Mouse (Mus musculus): ENCODE results near the gene Elf4.
"Not testable (repeated sequence)": the region's sequence is repeated elsewhere in the genome, so short reads cannot be mapped to it uniquely, and the experiment has no call there.

The Elf4 gene

DNA sequence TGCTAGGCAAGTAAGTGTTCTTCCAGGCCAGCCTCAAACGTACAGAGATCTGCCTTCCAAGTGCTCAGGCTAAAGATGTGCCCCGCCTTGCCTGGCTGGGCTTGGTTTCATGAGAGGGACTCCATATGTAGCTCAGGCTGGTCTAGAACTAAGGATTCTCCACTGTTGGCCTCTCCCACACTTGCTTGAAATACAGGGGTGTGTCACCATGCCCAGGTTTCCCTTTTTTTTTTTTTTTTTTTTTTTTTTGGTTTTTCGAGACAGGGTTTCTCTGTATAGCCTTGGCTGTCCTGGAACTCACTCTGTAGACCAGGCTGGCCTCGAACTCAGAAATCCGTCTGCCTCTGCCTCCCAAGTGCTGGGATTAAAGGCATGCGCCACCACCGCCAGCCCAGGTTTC is 26.9 kb downstream of the Elf4 start:
- DNase-seq (ENCODE audit: low read depth, low spot score) = not testable (repeated sequence)

DNA sequence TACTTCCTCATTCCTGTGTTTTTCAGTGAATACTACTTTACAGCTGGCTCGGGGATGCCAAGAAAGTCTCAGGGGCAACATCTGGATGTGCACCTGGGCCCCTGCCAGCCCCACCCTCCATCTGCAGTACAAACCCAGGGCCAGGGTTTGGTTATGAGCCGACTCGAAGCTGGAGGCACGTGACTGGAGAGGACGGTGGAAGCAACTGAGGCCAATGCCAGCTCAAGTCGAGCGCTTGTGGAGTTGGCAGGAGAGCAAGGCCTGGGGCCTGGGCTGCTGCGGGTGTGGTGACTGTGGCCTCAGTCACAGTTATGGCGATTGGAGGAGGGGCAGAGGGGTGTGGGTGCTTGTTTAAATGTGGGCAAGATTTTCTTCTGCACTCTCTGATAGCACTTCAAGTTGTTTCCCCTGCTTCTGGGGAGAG is 27.4 kb downstream of the Elf4 start:
- no peak for DNase-seq (ENCODE audit: low read depth, low spot score)

DNA sequence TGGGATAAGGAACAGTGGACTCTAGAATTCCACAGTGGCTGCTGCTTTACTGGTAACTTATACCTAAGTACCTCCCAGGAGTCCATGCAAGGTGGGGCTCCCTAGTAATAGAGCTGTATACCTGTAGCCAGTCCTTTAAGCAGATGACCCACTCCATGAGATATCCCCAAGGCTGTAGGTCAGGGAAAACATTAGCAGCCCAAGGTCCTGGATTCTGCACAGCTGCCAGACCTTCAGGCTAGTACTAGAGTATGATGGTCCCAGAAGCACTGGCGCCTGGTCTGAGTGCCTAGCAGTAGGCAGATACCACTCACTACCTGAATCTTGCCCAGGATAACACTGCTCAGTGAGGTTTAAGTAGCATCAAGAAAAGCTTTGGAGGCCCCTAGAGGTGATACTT is 28.7 kb downstream of the Elf4 start:
- DNase-seq (ENCODE audit: low read depth, low spot score) = no peak

DNA sequence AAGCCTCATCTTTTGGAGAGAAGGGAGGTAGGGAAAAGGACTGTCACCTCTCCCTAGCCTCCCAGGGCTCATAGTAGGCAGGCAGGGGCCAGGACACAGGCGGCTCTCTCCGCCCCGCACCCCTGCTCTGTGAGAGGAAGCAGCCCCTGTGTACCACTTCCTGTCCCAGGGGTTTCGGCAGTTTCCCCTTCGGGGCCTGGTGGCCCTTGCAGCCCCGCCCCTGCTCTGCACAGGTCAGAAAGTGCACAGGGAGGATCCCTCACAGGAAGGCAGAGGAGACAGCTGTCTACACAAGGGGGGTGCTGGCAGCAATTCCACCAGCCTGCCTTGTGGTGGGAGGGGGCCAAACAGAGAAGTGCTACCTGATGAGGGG is 29.4 kb downstream of the Elf4 start:
- DNase-seq (ENCODE audit: low read depth, low spot score) = no peak

DNA sequence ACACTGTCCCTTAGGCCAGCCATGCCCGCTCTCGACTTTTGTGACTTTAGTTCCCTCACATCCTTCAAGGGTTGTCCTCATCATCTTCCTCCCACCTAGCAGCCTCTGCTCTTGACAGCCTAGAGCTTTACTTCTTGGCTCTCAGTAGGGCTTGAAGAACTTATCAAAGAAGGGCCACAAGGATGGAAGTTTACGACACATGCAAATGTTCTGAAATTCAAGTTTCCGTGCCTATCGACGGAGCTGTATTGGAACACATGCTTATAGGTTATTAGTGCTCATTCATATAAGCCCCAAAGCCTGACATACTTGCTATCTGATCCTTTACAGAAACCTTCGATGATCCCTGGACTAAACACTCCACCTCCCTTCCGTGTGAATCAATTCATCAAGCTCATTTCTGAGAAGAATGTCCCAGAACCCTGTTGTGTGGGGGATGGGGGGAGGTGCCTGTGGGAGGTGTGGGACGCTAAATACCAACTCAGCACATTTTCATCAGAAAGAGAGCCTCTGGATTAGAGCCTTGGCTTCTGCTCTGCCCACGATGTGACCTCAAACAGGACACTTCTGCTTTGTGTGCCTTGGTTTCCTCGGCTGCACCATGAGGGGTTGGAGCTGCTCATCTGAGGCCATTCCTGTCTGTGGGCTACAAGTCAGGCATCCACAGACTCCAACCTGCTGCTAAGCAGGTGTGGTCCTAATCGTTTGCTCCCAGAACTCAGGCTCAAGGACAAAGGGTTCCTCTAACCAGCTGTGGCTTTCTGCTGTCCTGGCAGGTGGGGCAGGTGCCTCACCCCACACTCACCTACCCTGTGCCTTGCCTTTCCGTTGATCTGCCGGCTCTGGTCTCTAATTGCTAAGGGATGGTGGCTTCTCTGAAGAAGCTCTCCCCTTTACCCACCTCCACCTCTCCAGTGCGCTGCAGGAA is 30.1 kb downstream of the Elf4 start:
- no peak for DNase-seq (ENCODE audit: low read depth, low spot score)

DNA sequence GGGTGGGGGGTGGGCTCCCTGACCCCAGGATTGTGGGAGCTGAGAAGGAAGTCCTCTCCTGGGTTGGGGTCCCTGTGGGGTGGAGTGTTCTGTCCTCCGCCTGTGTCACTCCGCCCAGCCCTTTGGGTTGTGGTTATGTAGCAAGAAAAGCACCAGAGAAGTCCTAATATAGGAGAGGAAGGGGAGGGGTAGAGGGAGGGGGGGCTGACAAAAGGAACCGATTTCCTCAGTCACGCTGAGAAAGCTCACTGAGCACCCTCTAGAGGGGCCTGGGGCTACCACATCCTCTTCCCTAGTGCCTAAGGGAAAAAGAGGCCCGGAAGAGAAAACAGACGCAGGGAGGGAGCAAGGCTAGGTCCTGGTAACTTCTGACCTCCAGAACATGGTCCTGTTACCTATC is 33.4 kb downstream of the Elf4 start:
- no peak for DNase-seq (ENCODE audit: low read depth, low spot score)

DNA sequence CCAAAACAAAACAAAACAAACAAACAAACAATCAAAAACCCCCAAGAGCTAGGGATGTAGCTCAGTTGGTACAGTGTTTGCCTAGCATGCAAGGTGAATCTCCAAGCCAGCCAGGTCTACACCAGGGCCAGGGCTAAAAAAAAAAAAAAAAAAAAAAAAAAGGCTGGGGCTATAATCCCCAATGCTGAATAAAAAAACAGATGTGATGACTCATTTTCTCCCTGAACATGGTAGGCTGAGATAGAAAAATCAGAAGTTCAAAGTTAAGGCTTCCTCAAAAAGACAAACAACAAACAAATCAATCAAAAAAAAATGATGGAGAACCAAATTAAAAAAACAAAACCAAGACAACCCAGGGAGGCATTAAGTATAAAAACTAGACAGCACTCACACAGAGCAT is 33.8 kb downstream of the Elf4 start:
- DNase-seq (ENCODE audit: low read depth, low spot score) = no peak

DNA sequence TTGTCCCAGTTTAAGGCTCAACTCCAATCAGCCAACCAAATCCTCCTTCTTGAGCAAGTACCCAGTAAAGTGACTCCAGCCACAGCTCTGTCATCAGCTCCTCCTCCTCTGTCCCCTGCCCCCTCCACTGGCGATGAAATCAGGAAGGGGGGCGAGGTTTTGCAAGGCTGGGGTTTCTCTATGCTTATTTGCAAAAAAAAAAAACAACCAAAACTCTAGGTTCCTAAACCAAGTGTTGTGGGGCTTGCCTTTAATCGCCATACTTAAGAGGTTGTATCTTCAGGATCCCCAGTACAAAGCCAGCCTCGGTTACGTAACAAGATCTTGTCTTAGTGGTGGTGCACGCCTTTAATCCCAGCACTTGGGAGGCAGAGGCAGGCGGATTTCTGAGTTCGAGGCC is 34.3 kb downstream of the Elf4 start:
- no peak for DNase-seq (ENCODE audit: low read depth, low spot score)

DNA sequence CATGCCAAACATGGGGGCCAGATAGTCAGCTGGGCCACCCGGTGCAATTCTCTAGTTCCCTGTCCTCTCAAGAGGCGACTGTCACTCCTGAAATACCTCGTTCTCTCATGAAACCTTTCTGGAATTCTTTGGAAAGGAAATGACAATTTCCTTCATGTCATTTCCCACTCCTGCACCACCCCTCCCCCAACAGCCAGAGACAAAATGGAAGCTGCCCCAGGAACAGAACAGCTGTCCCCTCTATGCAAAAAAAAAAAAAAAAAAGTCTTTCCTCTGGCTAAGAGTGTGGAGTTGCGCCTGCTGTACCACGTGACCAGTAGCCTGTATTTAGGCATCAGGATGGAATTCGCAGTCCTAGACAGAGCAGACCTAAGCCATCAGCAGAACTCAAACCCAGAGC is 34.7 kb downstream of the Elf4 start:
- DNase-seq (ENCODE audit: low read depth, low spot score) = no peak

DNA sequence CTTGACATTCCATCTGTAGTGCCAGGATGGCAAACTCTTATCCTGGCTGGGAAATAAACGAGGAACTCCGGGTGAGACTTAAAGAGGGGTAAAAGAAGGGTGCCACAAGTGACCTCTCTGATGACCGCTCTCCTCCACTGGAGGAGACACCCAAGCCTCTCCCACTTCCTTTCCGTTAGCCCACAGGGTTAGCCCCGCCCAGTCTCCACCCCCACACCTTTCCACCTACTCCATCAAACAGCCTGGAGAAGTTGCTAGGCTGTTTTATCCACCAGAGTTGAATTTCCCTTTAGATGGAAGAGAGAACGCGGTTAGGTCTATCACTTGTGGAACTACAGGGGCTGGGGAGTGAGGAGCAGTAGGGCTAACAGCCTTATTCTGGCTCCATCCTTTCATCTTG is 37.7 kb downstream of the Elf4 start:
- no peak for DNase-seq (ENCODE audit: low read depth, low spot score)

DNA sequence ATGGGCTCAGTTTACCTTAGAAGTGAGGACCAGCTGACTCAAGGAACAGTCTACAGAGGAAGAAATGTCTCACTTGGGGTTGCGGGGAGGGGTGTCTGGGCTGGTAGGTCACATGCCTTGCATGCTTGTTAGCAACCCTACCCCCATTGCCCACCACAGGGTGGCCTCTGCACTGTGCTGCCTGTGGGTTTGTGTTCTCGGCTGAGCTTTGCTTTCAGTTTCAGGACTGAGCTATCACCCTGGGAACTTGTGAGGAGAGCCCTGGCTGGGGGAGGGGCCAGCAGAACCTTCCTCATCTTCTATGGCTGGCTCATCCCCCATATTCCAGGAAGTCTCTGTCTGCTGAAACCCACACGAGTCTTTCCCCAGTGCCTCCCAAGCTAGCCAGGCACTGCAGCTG is 38.3 kb downstream of the Elf4 start:
- DNase-seq (ENCODE audit: low read depth, low spot score) = no peak

DNA sequence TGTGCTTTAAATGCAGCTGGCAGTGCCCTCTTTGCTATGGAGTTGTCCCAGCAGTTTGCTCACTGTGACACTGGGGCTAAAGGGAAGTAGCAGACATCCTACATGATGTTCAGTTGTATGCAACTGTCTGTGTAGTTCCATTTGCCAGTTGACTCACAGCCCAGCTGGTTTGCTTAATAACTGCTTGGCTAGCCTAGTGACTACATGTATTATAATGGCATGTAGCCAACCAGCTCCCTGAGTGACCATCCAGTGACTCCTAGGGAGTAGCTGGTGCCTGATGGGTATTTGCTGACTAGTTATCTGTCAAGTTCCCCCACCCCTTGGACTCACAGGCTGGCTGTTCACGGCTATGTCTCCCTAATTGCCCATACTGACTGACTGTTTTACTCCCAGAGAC is 39.3 kb downstream of the Elf4 start:
- DNase-seq (ENCODE audit: low read depth, low spot score) = no peak

DNA sequence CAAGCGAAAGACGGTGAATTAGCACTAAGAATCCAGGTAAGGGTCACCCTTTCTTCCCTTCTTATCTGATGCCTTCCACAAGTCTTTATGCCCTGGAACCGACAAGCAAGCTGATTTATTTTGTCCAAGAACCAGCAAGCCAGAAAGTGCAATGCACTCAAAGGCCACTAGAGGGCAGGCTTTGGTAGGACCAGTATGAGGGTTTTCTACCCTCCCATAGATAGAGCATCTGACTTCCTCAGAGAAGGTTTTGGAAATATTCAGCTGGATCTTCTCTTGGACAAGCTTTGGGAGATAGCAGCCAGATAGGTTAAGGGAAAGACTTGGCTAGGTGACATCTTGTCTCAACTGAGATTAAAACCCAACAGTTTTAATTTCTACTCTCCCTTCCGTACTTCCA is 39.9 kb downstream of the Elf4 start:
- DNase-seq (ENCODE audit: low read depth, low spot score) = peak; percentile 27

DNA sequence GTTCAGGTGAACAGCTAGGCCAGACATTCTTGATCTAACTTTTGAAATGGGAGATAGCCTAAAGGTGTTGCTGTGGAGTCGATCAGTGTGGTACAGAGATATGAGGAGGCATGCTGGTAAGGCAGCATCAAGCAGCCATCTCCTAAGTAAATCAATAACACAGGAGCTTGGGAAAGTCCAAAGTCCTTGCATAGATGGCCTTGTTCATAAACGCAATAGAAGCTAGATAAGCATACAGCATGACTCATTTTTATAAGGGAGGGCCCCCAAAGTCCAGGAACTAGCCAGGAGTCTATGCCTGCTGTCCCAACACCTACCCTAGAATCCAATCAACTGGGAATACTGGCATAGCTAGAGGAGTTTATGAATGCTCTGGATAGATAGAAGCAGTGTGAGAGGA is 44.5 kb downstream of the Elf4 start:
- DNase-seq (ENCODE audit: low read depth, low spot score) = no peak

DNA sequence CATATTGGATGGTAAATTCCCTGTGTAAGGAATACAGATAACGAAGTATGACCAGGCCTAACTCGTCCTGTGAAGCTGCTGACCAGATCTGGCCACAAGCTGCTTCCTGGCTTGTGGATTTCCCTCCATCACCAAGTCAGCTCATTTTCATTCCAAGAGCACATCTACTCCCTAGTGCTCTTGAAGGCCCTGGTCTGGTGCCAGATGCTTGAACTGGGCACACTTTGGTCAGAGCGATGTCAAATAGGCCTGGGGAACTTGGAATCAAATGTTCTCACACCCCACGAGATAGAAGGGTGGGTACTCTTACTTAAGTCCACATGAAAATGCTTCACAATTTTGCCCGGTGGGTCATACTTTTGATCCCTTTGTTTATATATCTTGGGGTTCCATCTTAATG is 48.6 kb downstream of the Elf4 start:
- no peak for DNase-seq (ENCODE audit: low read depth, low spot score)

DNA sequence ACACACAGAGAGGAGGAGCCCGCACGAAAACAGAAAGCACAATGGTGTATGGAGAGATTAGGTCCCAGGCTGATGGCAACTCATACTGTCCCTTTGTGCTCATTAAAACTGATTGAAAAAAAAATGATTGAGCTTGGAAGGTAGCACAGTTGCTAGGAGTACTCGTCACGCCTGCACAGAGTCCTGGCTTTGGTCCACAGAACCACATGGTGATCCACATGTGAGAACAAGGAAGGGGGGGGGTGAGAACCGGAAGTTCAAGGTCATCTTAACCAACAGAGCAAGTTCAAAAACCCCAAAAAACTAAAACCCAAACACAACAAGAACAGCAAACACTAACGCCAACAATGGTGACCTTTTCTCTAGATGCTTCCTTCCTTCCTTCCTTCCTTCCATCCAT is 50.3 kb downstream of the Elf4 start:
- DNase-seq (ENCODE audit: low read depth, low spot score) = no peak

DNA sequence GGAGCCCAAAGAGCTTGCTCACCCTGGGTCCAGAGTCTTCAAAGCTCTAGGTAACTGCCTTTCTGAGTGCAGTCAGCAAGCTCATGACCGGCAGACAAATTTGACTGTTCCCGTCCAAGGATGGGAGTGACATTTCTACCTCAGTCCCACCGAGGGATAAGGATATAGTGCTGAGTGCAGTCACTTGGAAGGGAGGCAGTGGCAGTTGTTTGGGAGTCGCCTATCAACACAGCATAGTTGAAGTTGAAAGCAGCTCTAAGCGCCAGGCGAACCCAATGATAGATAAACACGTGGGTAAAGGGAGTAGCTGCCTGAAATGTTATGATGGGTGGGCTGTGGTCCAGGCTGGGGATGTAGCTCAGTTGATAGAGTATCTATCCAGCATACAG is 52.5 kb downstream of the Elf4 start:
- DNase-seq (ENCODE audit: low read depth, low spot score) = no peak

DNA sequence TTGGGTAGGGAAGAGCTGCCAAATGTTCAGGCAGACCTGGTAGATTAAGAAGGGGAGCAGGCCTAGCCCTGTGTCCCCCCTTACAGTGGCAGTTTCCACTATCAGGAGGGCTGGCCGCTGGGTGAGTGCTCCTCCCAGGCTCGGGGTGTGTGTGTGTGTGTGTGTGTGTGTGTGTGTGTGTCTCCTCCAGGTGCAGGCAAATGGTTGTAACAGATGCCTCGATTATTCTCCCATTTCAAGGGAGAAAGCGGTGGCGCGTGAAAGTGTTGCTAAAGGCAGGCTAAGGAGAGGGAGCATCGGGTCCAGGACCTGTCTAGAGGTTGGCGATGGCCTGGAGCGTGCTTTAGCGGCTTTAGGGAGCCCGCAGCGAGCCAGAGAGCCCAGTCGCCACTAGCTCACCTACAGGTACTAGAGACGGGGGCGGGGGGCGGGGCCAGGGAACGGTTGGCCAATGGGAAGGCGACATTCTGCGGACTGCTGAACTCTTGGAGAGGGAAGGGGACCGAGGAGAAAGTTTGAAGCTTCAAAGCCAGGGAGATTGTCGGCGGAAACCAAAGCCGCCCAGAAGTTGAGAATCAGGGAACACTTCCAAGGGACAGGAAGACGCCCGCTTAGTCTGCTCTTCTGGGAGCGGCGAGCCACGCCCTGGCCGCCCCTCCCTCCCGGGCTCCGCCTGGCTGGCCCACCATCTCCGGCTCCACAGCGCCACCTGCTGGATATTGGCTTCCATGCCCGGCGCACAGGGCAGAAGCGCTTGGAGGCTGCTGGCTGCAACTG is 53.1 kb downstream of the Elf4 start:
- DNase-seq (ENCODE audit: low read depth, low spot score) = peak; percentile 22

DNA sequence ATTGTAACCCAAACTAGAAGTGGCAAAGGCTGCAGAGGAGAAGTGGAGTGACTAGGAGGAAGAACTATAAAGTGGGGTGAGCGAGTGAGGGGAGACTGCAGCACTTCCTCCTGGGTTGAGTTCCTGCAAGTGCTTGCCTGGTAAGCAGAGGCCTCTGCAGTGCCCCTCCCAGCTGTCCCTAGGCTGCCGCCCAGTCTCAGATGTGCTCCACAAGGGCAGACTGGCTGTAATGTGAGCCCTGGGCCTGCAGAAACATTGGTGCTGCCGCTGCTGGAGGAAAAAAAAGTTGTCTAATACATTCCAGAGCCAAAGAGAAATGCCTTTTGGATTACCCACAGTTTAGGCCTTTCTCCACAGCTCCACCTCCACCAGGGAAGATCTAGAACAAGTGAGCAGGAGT is 57.8 kb downstream of the Elf4 start:
- no peak for DNase-seq (ENCODE audit: low read depth, low spot score)

DNA sequence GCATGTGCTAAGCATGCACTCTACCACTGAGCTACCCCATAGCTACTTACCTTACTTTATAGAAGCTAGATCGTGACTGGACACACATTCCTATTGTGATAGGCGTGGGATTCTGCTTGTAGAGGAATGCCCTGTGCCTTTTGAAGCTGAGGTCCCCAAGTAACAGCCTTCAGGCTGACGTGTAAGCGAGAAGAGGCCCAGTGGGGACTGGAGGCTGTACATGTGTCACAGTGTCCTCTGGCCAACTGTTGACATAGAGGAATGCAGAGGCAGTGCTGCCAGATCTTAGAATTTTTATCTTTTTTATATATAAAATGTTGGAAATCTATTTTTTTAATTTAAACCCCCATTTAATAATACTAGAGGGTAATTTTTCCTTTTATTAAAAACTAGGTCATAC is 62.9 kb downstream of the Elf4 start:
- DNase-seq (ENCODE audit: low read depth, low spot score) = no peak

DNA sequence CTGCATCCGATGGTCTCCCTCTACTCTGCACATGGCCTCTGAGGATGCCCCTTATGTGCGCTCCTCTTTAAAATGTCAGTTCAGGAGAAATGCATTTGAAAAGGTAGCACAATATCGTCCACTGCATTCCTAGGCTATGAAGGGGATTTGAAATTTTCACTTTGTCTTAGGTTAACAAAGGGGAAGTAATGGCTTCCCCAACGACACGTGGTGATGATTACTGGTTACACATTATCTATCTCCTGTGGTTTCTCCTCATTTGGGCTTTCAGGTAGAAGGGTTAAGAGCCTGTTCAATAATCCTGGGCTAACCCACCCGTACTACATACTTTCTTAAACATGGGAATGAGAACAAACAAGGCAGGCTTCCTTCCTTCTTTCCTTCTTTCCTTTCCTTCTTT is 73.6 kb downstream of the Elf4 start:
- no peak for DNase-seq (ENCODE audit: low read depth, low spot score)

DNA sequence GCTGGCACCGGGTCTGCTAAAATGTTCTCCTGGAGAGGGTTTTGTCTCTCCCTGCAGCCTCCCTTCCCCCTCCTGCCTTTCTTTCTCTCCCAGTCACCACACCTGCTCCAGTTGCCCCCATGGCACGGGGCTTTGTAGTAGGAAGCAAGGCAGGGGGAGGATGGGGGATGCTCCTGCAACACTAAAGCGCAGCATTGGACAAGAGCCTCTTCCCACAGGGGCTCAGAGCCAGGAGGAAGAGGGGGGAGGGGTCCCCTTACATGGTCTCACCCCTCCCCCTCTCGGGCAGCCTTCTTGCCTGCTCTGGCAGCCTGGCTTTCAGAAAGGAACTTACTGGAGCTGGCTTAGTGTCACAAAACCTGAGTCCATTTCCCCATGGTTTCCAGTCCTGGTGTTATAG is 77.0 kb downstream of the Elf4 start:
- no peak for DNase-seq (ENCODE audit: low read depth, low spot score)

DNA sequence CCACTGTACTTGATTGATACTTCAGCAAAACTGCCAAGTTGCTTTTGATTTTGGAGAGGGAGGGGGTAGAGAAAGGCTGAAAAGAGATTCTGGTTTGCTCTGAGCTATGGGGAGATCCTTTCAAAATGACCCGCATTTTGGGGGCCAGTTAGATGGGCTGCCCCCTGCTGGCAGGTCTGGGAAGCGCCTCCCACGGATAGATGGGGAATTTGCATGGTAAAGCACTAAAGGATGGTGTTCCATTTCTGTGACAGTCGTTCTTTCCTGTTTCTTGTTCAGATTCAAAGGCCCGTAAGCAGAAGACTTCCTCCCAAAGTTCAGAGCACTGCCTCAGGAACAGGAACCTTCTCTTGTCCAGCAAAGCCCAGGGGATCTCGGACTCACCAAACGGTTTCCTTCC is 79.3 kb downstream of the Elf4 start:
- DNase-seq (ENCODE audit: low read depth, low spot score) = no peak

All from telencephalon, adult 2 months (tissue).